Mouse (Mus musculus): ENCODE measurements around the gene Hp1bp3.

GRCm38 (mm10) chr4:138180719-138181118, 35.4 kb upstream of the Hp1bp3 start:
- TF ChIP-seq CTCF (IDR thresholded peaks at IDR 0.05; ENCODE audit: low read depth) = no peak
- TF ChIP-seq EP300 (IDR thresholded peaks at IDR 0.05; ENCODE audit: low read depth) = no peak
